Mouse (Mus musculus) inflammation-experienced regulatory T-cells (primary cell): ENCODE results near the gene Pdk3. TPM values are rescaled to one million over a fixed set of nuclear protein-coding genes. Genes with fewer than 3 reads are reported as not detected.

Experiments used
- polyA plus RNA-seq, 2 experiments: library from polyadenylated mRNA; unstranded; fragments of 100-300 nt; shearing (Covaris generic); gene quantifications; one replicate each; pipeline ENCODE4 v1.2.1; 2017

The Pdk3 gene
- 10 to 100 TPM; 34.4 to 36.9 TPM for polyA plus RNA-seq

GRCm38 (mm10) chrX:93831561-93832336 is at the start of gene Pdk3:
Gene Pdk3 (minus strand): TSS chrX:93832201.

Other genes starting within 250 kb of the Pdk3 start
- gene Pola1, start 200.0 kb downstream of the Pdk3 start, polyA plus RNA-seq: 10 to 100 TPM in 1 of 2 experiments, 1 to 10 TPM in 1; 9.4 to 10.9 TPM
- gene Pcyt1b, start 177.3 kb downstream of the Pdk3 start, polyA plus RNA-seq: 1 to 10 TPM; 2.7 to 3.3 TPM
- not detected for gene AU015836, start 136.5 kb upstream of the Pdk3 start, polyA plus RNA-seq